Mouse (Mus musculus) lung, postnatal 0 days (tissue): Measurements from ENCODE around the gene Gm10277.

Source experiments
- CTCF ChIP-seq: IDR thresholded peaks from 2 replicates; pipeline ENCODE4 v1.5.1; 2016; ENCODE audit warnings: antibody characterized with exemption, mild to moderate bottlenecking
- EP300 ChIP-seq: IDR thresholded peaks from 2 replicates; pipeline ENCODE4 v1.6.1; 2016; ENCODE audit warnings: antibody characterized with exemption, mild to moderate bottlenecking, control low read depth

GRCm38 (mm10) chr11:77752525-77752924 lies 35.0 kb downstream of the Gm10277 start:
- no peak for TF ChIP-seq EP300
- no peak for TF ChIP-seq CTCF
